In genomic region chr2:36224599-36224998, GRCm38 (mm10) we compare ENCODE assay signal across 23 mouse cellular contexts. TPM values are rescaled to one million over a fixed set of nuclear protein-coding genes. Genes with fewer than 3 reads are reported as not detected.
DNase-seq lines count a peak whose midpoint lies in the region; ATAC-seq and TF ChIP-seq lines count a peak whose summit lies in the region.
"Had no signal": no experiment of that assay in that cellular context is flagged by ENCODE, and none has a peak within 500 bp of the region (broad histone marks: within the 10 kb centered on the region; RNA-seq: fewer than 3 reads in every experiment).

No protein-coding gene starts in this region.

- TF ChIP-seq CTCF in lung, postnatal 0 days (IDR thresholded peaks at IDR 0.05), result no peak
- no peak for TF ChIP-seq CTCF in MEL (IDR thresholded peaks at IDR 0.05 in 2 of 3, conservative IDR thresholded peaks at IDR 0.05 in 1 of 3; ENCODE audit: control insufficient read depth in 1 of 3, insufficient read depth in 1 of 3, low read depth in 2 of 3, low read length in 3 of 3, poor library complexity in 1 of 3, severe bottlenecking in 1 of 3)

- no peaks in the 10 kb centered on the region for H3K79me2 ChIP-seq in MEL (ENCODE audit: control insufficient read depth, insufficient read depth, low read length, poor library complexity)

- ATAC-seq in kidney, embryonic 14.5 days (ENCODE audit: low FRiP score, low TSS enrichment), result 0 out of 2 replicates have a peak, but pooled peaks have one; percentile 36
- peak; percentile 68 for ATAC-seq in lung, postnatal 0 days
- no peak for ATAC-seq in intestine, embryonic 16.5 days
- ATAC-seq: CD4-positive, CD25-positive, alpha-beta regulatory T cell, adult 4 months; forebrain, embryonic 14.5 days had no signal

- no peak overlapping the region for H3K9ac ChIP-seq in kidney, embryonic 14.5 days (ENCODE audit: low read depth, low read length)
- H3K9ac ChIP-seq in lung, postnatal 0 days (replicated peaks; ENCODE audit: low read depth), result no peak overlapping the region
- H3K9ac ChIP-seq in MEL (ENCODE audit: control insufficient read depth, low read depth, low read length, poor library complexity, severe bottlenecking), result no peak overlapping the region
- H3K9ac ChIP-seq in intestine, embryonic 16.5 days (ENCODE audit: low read depth, low read length), result no peak overlapping the region
- H3K9ac ChIP-seq: embryonic facial prominence, embryonic 13.5 days had no signal

- 15% methylated on average over 2 of the region's 2 CpGs for WGBS in kidney, embryonic 14.5 days
- WGBS in lung, postnatal 0 days, result 14% methylated on average over 2 of the region's 2 CpGs
- 25% methylated on average over 2 of the region's 2 CpGs for WGBS in intestine, embryonic 16.5 days

- TF ChIP-seq RAD21 in MEL (IDR thresholded peaks at IDR 0.05; ENCODE audit: low read depth, low read length), result no peak

- H3K27me3 ChIP-seq in kidney, embryonic 14.5 days (ENCODE audit: control insufficient read depth, insufficient read depth, low read length), result no peaks in the 10 kb centered on the region
- no peaks in the 10 kb centered on the region for H3K27me3 ChIP-seq in lung, postnatal 0 days (replicated peaks; ENCODE audit: insufficient read depth, low read length)
- no peaks in the 10 kb centered on the region; a peak in 2 of 4 replicates for H3K27me3 ChIP-seq in MEL (ENCODE audit: control insufficient read depth in 1 of 2, insufficient read depth in 2 of 2, low read length in 2 of 2)
- no peaks in the 10 kb centered on the region for H3K27me3 ChIP-seq in intestine, embryonic 16.5 days (replicated peaks; ENCODE audit: control insufficient read depth, insufficient read depth, low read length)

- 0 out of 2 replicates have a peak, but pooled peaks have one; percentile 23 for TF ChIP-seq EP300 in lung, postnatal 0 days (IDR thresholded peaks at IDR 0.05)
- TF ChIP-seq EP300 in MEL (IDR thresholded peaks at IDR 0.05; ENCODE audit: low read depth in 1 of 2, low read length in 2 of 2), result no peak

- TF ChIP-seq POLR2A in MEL (IDR thresholded peaks at IDR 0.05; ENCODE audit: control insufficient read depth in 1 of 2, insufficient read depth in 1 of 2, low read depth in 1 of 2, low read length in 2 of 2, poor library complexity in 1 of 2), result no peak

- no peaks in the 10 kb centered on the region for H3K36me3 ChIP-seq in kidney, embryonic 14.5 days (ENCODE audit: control insufficient read depth, insufficient read depth, low read length)
- H3K36me3 ChIP-seq in lung, postnatal 0 days (ENCODE audit: insufficient read depth, low read length), result no peaks in the 10 kb centered on the region
- no peaks in the 10 kb centered on the region for H3K36me3 ChIP-seq in MEL (ENCODE audit: control insufficient read depth in 1 of 2, insufficient read depth in 2 of 2, low read length in 2 of 2)
- no peaks in the 10 kb centered on the region for H3K36me3 ChIP-seq in intestine, embryonic 16.5 days (ENCODE audit: control insufficient read depth, insufficient read depth, low read length)
- H3K36me3 ChIP-seq: embryonic facial prominence, embryonic 13.5 days; G1E; hindbrain, embryonic 10.5 days had no signal

- H3K9me3 ChIP-seq in kidney, embryonic 14.5 days (ENCODE audit: control insufficient read depth, low read length), result no peaks in the 10 kb centered on the region
- no peaks in the 10 kb centered on the region for H3K9me3 ChIP-seq in lung, postnatal 0 days (ENCODE audit: low read length)
- H3K9me3 ChIP-seq in MEL (replicated peaks; ENCODE audit: insufficient read depth, low read length), result no peaks in the 10 kb centered on the region
- no peaks in the 10 kb centered on the region for H3K9me3 ChIP-seq in intestine, embryonic 16.5 days (ENCODE audit: control insufficient read depth, low read length)
- H3K9me3 ChIP-seq: embryonic facial prominence, embryonic 13.5 days; G1E; hindbrain, embryonic 10.5 days had no signal

- H3K4me2 ChIP-seq in kidney, embryonic 14.5 days (replicated peaks; ENCODE audit: low read depth, low read length), result no peak overlapping the region
- no peak overlapping the region for H3K4me2 ChIP-seq in lung, postnatal 0 days (replicated peaks; ENCODE audit: low read depth, low read length)
- no peak overlapping the region for H3K4me2 ChIP-seq in intestine, embryonic 16.5 days (ENCODE audit: low read depth, low read length)
- H3K4me2 ChIP-seq: embryonic facial prominence, embryonic 13.5 days had no signal

- no peak overlapping the region for H3K27ac ChIP-seq in kidney, embryonic 14.5 days (ENCODE audit: low read depth, low read length)
- peak overlapping the region; percentile 16; the same call in 1 of the 2 replicates for H3K27ac ChIP-seq in lung, postnatal 0 days (ENCODE audit: low read length)
- H3K27ac ChIP-seq in MEL (ENCODE audit: control insufficient read depth, low read depth, low read length), result no peak overlapping the region
- 0 out of 2 replicates have a peak overlapping the region, but pooled peaks have one; percentile 4 for H3K27ac ChIP-seq in intestine, embryonic 16.5 days (ENCODE audit: low read length)
- H3K27ac ChIP-seq: embryonic facial prominence, embryonic 13.5 days; hindbrain, embryonic 10.5 days; left cerebral cortex, adult 2 months had no signal

- no peak for DNase-seq in kidney, postnatal 4 days
- DNase-seq in lung, postnatal 0 days (ENCODE audit: low spot score), result peak; percentile 74
- DNase-seq in lung, postnatal 25 days (ENCODE audit: low spot score), result no peak
- DNase-seq in MEL (ENCODE audit: low read depth, low spot score), result no peak
- no peak for DNase-seq in urinary bladder, postnatal 25 days (ENCODE audit: low spot score)
- no peak for DNase-seq in urinary bladder, postnatal 10 days (ENCODE audit: low spot score)
- DNase-seq: adrenal gland, adult 2 months; cerebellum, adult 9-10 months; gastrocnemius, postnatal 25 days; kidney, adult 11 months; kidney, postnatal 36 days; layer of hippocampus, adult 9-11 months; left cerebral cortex, postnatal 4 days; liver; retina, postnatal 1 day had no signal

- H3K4me3 ChIP-seq in kidney, embryonic 14.5 days (ENCODE audit: low read length), result no peak overlapping the region
- no peak overlapping the region for H3K4me3 ChIP-seq in lung, postnatal 0 days (ENCODE audit: low read depth, low read length)
- no peak overlapping the region for H3K4me3 ChIP-seq in MEL (ENCODE audit: control insufficient read depth in 1 of 2, insufficient read depth in 1 of 2, low read depth in 2 of 2, low read length in 2 of 2)
- no peak overlapping the region for H3K4me3 ChIP-seq in intestine, embryonic 16.5 days (ENCODE audit: low read length)
- H3K4me3 ChIP-seq: embryonic facial prominence, embryonic 13.5 days; hindbrain, embryonic 10.5 days; left cerebral cortex, adult 2 months had no signal

- H3K4me1 ChIP-seq in kidney, embryonic 14.5 days (ENCODE audit: control insufficient read depth, insufficient read depth, low read length), result no peaks in the 10 kb centered on the region
- H3K4me1 ChIP-seq in lung, postnatal 0 days (ENCODE audit: insufficient read depth, low read depth, low read length), result no peaks in the 10 kb centered on the region
- peaks cover 0 to 9% of the 10 kb centered on the region in 2 experiments; a peak in 2 of 4 replicates for H3K4me1 ChIP-seq in MEL (ENCODE audit: control insufficient read depth in 1 of 2, insufficient read depth in 2 of 2, low read length in 2 of 2)
- no peaks in the 10 kb centered on the region for H3K4me1 ChIP-seq in intestine, embryonic 16.5 days (ENCODE audit: control insufficient read depth, insufficient read depth, low read length)
- H3K4me1 ChIP-seq: hindbrain, embryonic 10.5 days had no signal

TF ChIP-seq in MEL, 35 proteins besides CTCF, POLR2A, EP300 and RAD21:
- TF ChIP-seq MAZ (IDR thresholded peaks at IDR 0.05; ENCODE audit: low read depth, low read length) (no peak), POLR2AphosphoS2 (IDR thresholded peaks at IDR 0.05; ENCODE audit: low read length) (no peak), MAX (IDR thresholded peaks at IDR 0.05; ENCODE audit: low read length) (no peak), USF1 (IDR thresholded peaks at IDR 0.05; ENCODE audit: low read depth, low read length) (peak; percentile 80), RCOR1 (IDR thresholded peaks at IDR 0.05; ENCODE audit: low read depth, low read length) (no peak), NELFE (IDR thresholded peaks at IDR 0.05; ENCODE audit: low read depth, low read length) (no peak), ETS1 (IDR thresholded peaks at IDR 0.05; ENCODE audit: low read depth, low read length) (no peak), JUND (IDR thresholded peaks at IDR 0.05; ENCODE audit: low read depth, low read length) (no peak), HCFC1 (IDR thresholded peaks at IDR 0.05; ENCODE audit: low read depth, low read length) (peak; percentile 65; the same call in 1 of the 2 replicates), ZKSCAN1 (IDR thresholded peaks at IDR 0.05; ENCODE audit: low read depth, low read length) (no peak), CHD1 (IDR thresholded peaks at IDR 0.05; ENCODE audit: low read depth, low read length) (no peak), GABPA (IDR thresholded peaks at IDR 0.05; ENCODE audit: low read depth, low read length) (no peak), MYB (IDR thresholded peaks at IDR 0.05; ENCODE audit: low read depth, low read length) (no peak), ZMIZ1 (IDR thresholded peaks at IDR 0.05; ENCODE audit: low read depth, low read length) (no peak)

RNA-seq across cellular contexts. Expression of gene Ptgs1, which starts 5.6 kb away (rescaled TPM):
- 16.4 and 24.6 TPM in 2 replicates for polyA plus RNA-seq in kidney, embryonic 14.5 days (2014; fragmentation: Nextera tagmentation; extraction: Ambion mirVana)
- 111 and 116 TPM in 2 replicates for polyA plus RNA-seq in lung, postnatal 0 days (2015; fragmentation: Nextera tagmentation; extraction: Ambion mirVana)
- 2.6 and 3.9 TPM in 2 replicates for total RNA-seq in MEL (2012; rRNA removed)
- 10 to 100 TPM in 1 of 2 experiments, not detected in 1; 20.0 TPM for polyA plus RNA-seq in MEL (2012; ENCODE audit: insufficient read depth in 1 of 2, insufficient read length in 2 of 2, low read depth in 1 of 2, low replicate concordance in 2 of 2, missing spikeins in 1 of 2)
- polyA plus RNA-seq in intestine, embryonic 16.5 days (2015; fragmentation: Nextera tagmentation; extraction: Ambion mirVana), result 29.1 and 29.8 TPM in 2 replicates

Comparison
In these comparisons a context has a peak if more than half of its experiments do, and no peak if none do; other contexts are left out.
1. H3K27ac ChIP-seq: peak in lung, postnatal 0 days (single experiment) and intestine, embryonic 16.5 days (single experiment); none in kidney, embryonic 14.5 days (single experiment) and MEL (single experiment).